Mouse (Mus musculus): ENCODE measurements around the gene Mcm3ap. TPM values are rescaled to one million over a fixed set of nuclear protein-coding genes. Genes with fewer than 3 reads are reported as not detected.

Mcm3ap gene
- total RNA-seq (2021): 10 to 100 TPM; 21.4 to 24.9 TPM
- polyA plus RNA-seq (2012; rRNA removed): 14.7 and 25.3 TPM in 2 replicates
- long read RNA-seq, full-length matches to known transcripts: 7 of 17 reads
- long read RNA-seq, partial matches to known transcripts: 8 of 17 reads
- long read RNA-seq, other reads (novel, unspliced or antisense): 2 of 17 reads

GRCm38 (mm10) chr10:76468203-76469162, at the start of gene Mcm3ap, which contains the start of gene Ybey:
TSS of gene Mcm3ap (plus strand) at chr10:76468927.
TSS of gene Ybey (minus strand) at chr10:76469114.
- Histone ChIP-seq H3K27ac (peak within 1 kb of the TSS; percentile 75), H3K79me2 (replicated peaks; ENCODE audit: control insufficient read depth, insufficient read depth, low read length) (peaks cover 4% of the 10 kb centered on the region), H3K4me3 (peak within 1 kb of the TSS; percentile 72), H3K36me3 (ENCODE audit: control insufficient read depth, insufficient read depth, low read length) (no peaks in the 10 kb centered on the region; the same call in 1 of the 2 replicates), H3K27me3 (ENCODE audit: control insufficient read depth, insufficient read depth, low read length) (no peaks in the 10 kb centered on the region), H3K9ac (ENCODE audit: low read depth, low read length) (peak within 1 kb of the TSS; percentile 98), H3K4me1 (ENCODE audit: control insufficient read depth, insufficient read depth, low read length) (peaks cover 1% of the 10 kb centered on the region)
- 1% methylated on average over 55 of the region's 55 CpGs for WGBS
- intact Hi-C loops (cut with DNase I): loop anchor here (1.0 to 5.0 kb wide), 2 partner anchors 25 to 64 kb away; partner anchors contain the start of gene Lss
- TF ChIP-seq POLR2A (IDR thresholded peaks at IDR 0.05; ENCODE audit: insufficient read depth, low read depth, low read length) (peak; percentile 80), CTCF (IDR thresholded peaks at IDR 0.05) (peak; percentile 75), EP300 (IDR thresholded peaks at IDR 0.05; ENCODE audit: insufficient read depth, low read depth, low read length) (0 out of 2 replicates have a peak, but pooled peaks have one; percentile 26)
- DNase-seq: peak; percentile 90

- no peak overlapping the region for H3K27ac ChIP-seq
- H3K4me3 ChIP-seq: no peak overlapping the region
- intact Hi-C loops (cut with DNase I): no loop called here
- WGBS: 95% methylated on average over 7 of the region's 7 CpGs
- H3K27me3 ChIP-seq (ENCODE audit: control insufficient read depth, insufficient read depth, low read length): no peaks in the 10 kb centered on the region
- H3K4me1 ChIP-seq (ENCODE audit: control insufficient read depth, insufficient read depth, low read length): no peaks in the 10 kb centered on the region
- DNase-seq: no peak
- H3K9ac ChIP-seq (ENCODE audit: low read depth, low read length): no peak overlapping the region
- no peaks in the 10 kb centered on the region; the same call in 1 of the 2 replicates for H3K36me3 ChIP-seq (ENCODE audit: control insufficient read depth, insufficient read depth, low read length)
- TF ChIP-seq EP300 (IDR thresholded peaks at IDR 0.05; ENCODE audit: insufficient read depth, low read depth, low read length): no peak
- no peak for TF ChIP-seq CTCF (IDR thresholded peaks at IDR 0.05)
- TF ChIP-seq POLR2A (IDR thresholded peaks at IDR 0.05; ENCODE audit: insufficient read depth, low read depth, low read length): no peak
- no peaks in the 10 kb centered on the region for H3K79me2 ChIP-seq (replicated peaks; ENCODE audit: control insufficient read depth, insufficient read depth, low read length)
Measured at GRCm38 (mm10) chr10:76425674-76426073, 43.1 kb upstream of the Mcm3ap start.

- H3K27ac ChIP-seq: no peak overlapping the region
- no peak for DNase-seq
- TF ChIP-seq CTCF (IDR thresholded peaks at IDR 0.05): no peak
- no peak for TF ChIP-seq POLR2A (IDR thresholded peaks at IDR 0.05; ENCODE audit: insufficient read depth, low read depth, low read length)
- TF ChIP-seq EP300 (IDR thresholded peaks at IDR 0.05; ENCODE audit: insufficient read depth, low read depth, low read length): no peak
- H3K27me3 ChIP-seq (ENCODE audit: control insufficient read depth, insufficient read depth, low read length): no peaks in the 10 kb centered on the region
- WGBS: 88% methylated on average over 11 of the region's 11 CpGs
- H3K9ac ChIP-seq (ENCODE audit: low read depth, low read length): no peak overlapping the region
- no peaks in the 10 kb centered on the region; the same call in 1 of the 2 replicates for H3K36me3 ChIP-seq (ENCODE audit: control insufficient read depth, insufficient read depth, low read length)
- H3K79me2 ChIP-seq (replicated peaks; ENCODE audit: control insufficient read depth, insufficient read depth, low read length): 0 out of 2 replicates have a peak, but pooled peaks cover 2% of the 10 kb centered on the region
- intact Hi-C loops (cut with DNase I): no loop called here
- H3K4me3 ChIP-seq: no peak overlapping the region
- H3K4me1 ChIP-seq (ENCODE audit: control insufficient read depth, insufficient read depth, low read length): no peaks in the 10 kb centered on the region
Measured at GRCm38 (mm10) chr10:76433925-76434324, 34.8 kb upstream of the Mcm3ap start.

- Histone ChIP-seq H3K4me1 (ENCODE audit: control insufficient read depth, insufficient read depth, low read length) (peaks cover 4% of the 10 kb centered on the region), H3K4me3 (no peak overlapping the region), H3K27me3 (ENCODE audit: control insufficient read depth, insufficient read depth, low read length) (no peaks in the 10 kb centered on the region), H3K36me3 (ENCODE audit: control insufficient read depth, insufficient read depth, low read length) (no peaks in the 10 kb centered on the region; the same call in 1 of the 2 replicates), H3K79me2 (replicated peaks; ENCODE audit: control insufficient read depth, insufficient read depth, low read length) (peaks cover 4% of the 10 kb centered on the region; the same call in 1 of the 2 replicates), H3K9ac (ENCODE audit: low read depth, low read length) (no peak overlapping the region), H3K27ac (no peak overlapping the region)
- intact Hi-C loops (cut with DNase I): no loop called here
- TF ChIP-seq EP300 (IDR thresholded peaks at IDR 0.05; ENCODE audit: insufficient read depth, low read depth, low read length) (no peak), CTCF (IDR thresholded peaks at IDR 0.05) (no peak), POLR2A (IDR thresholded peaks at IDR 0.05; ENCODE audit: insufficient read depth, low read depth, low read length) (no peak)
- WGBS: 82% methylated on average over 9 of the region's 9 CpGs
- no peak for DNase-seq
Measured at GRCm38 (mm10) chr10:76439107-76439890, 29.4 kb upstream of the Mcm3ap start.

- H3K4me3 ChIP-seq: no peak within 1 kb of the TSS
- TF ChIP-seq POLR2A (IDR thresholded peaks at IDR 0.05; ENCODE audit: insufficient read depth, low read depth, low read length) (no peak), CTCF (IDR thresholded peaks at IDR 0.05) (no peak), EP300 (IDR thresholded peaks at IDR 0.05; ENCODE audit: insufficient read depth, low read depth, low read length) (no peak)
- DNase-seq: no peak
- no peaks in the 10 kb centered on the region; the same call in 1 of the 2 replicates for H3K36me3 ChIP-seq (ENCODE audit: control insufficient read depth, insufficient read depth, low read length)
- no peaks in the 10 kb centered on the region for H3K27me3 ChIP-seq (ENCODE audit: control insufficient read depth, insufficient read depth, low read length)
- peaks cover 4% of the 10 kb centered on the region for H3K4me1 ChIP-seq (ENCODE audit: control insufficient read depth, insufficient read depth, low read length)
- H3K79me2 ChIP-seq (replicated peaks; ENCODE audit: control insufficient read depth, insufficient read depth, low read length): peaks cover 4% of the 10 kb centered on the region; the same call in 1 of the 2 replicates
- no peak within 1 kb of the TSS for H3K9ac ChIP-seq (ENCODE audit: low read depth, low read length)
- intact Hi-C loops (cut with DNase I): no loop called here
- 92% methylated on average over 17 of the region's 17 CpGs for WGBS
- H3K27ac ChIP-seq: no peak within 1 kb of the TSS
Measured at GRCm38 (mm10) chr10:76440281-76440680, 28.4 kb upstream of the Mcm3ap start, which contains the start of gene AC141477.1. TSS of gene AC141477.1 (minus strand) at chr10:76440444.

All from heart, adult 2 months (tissue).